Mouse (Mus musculus) heart, postnatal 0 days (tissue): ENCODE measurements around the gene Sod3.

ENCODE experiments used
- CTCF ChIP-seq: IDR thresholded peaks from 2 replicates; pipeline ENCODE4 v1.5.1; 2016; ENCODE audit warnings: antibody characterized with exemption, control low read depth, low read depth
- EP300 ChIP-seq: IDR thresholded peaks from 2 replicates; pipeline ENCODE4 v1.6.1; 2016; ENCODE audit warnings: antibody characterized with exemption, low read depth

GRCm38 (mm10) chr5:52410197-52410596 is 46.6 kb downstream of the Sod3 start:
- TF ChIP-seq CTCF (no peak), EP300 (no peak)
